Mouse (Mus musculus) forebrain, postnatal 0 days (tissue): ENCODE measurements around the gene Shoc2. TPM values are rescaled to one million over a fixed set of nuclear protein-coding genes. Genes with fewer than 3 reads are reported as not detected.
"Not testable (repeated sequence)": the region's sequence is repeated elsewhere in the genome, so short reads cannot be mapped to it uniquely, and the experiment has no call there.

Experiments used
- ATAC-seq: fragments of 200-750 bp; cut with Nextera tagmentation; 2 replicates; pipeline ENCODE4 v1.8.0; 2017; ENCODE audit warnings: mild to moderate bottlenecking, moderate library complexity
- DNase-seq: peaks from one replicate; pipeline ENCODE4 v3.0.0-alpha.2; 2015
- H3K27ac ChIP-seq: fragments of 300-500 bp; sonication (generic); 2 replicates; pipeline ENCODE4 v1.5.1; 2014; ENCODE audit warnings: low read depth, mild to moderate bottlenecking, antibody characterized with exemption, low read length, moderate library complexity, mixed read lengths
- H3K27me3 ChIP-seq: fragments of 300-500 bp; sonication (generic); 2 replicates; pipeline ENCODE4 v1.6.1; 2014; ENCODE audit warnings: mild to moderate bottlenecking, low read length, mixed read lengths; ENCODE audit not compliant: insufficient read depth
- H3K36me3 ChIP-seq: fragments of 300-500 bp; sonication (generic); 2 replicates; pipeline ENCODE4 v1.6.1; 2014; ENCODE audit warnings: mild to moderate bottlenecking, moderate library complexity; ENCODE audit not compliant: insufficient read depth
- H3K4me1 ChIP-seq: fragments of 300-500 bp; sonication (generic); 2 replicates; pipeline ENCODE4 v1.6.1; 2014; ENCODE audit warnings: antibody characterized with exemption; ENCODE audit not compliant: insufficient read depth
- H3K4me2 ChIP-seq: fragments of 300-500 bp; sonication (generic); 2 replicates; pipeline ENCODE4 v1.6.1; 2014; ENCODE audit warnings: low read depth, mild to moderate bottlenecking, moderate library complexity
- H3K4me3 ChIP-seq: fragments of 300-500 bp; sonication (generic); 2 replicates; pipeline ENCODE4 v1.5.1; 2014; ENCODE audit warnings: low read depth, low read length, mixed read lengths
- H3K9ac ChIP-seq: fragments of 300-500 bp; sonication (generic); 2 replicates; pipeline ENCODE4 v1.6.1; 2014; ENCODE audit warnings: mild to moderate bottlenecking
- H3K9me3 ChIP-seq: fragments of 300-500 bp; sonication (generic); 2 replicates; pipeline ENCODE4 v1.6.1; 2016; ENCODE audit warnings: low read length
- CTCF ChIP-seq: sonication (generic); IDR thresholded peaks from 2 replicates; pipeline ENCODE4 v1.5.1; 2016; ENCODE audit warnings: antibody characterized with exemption, control low read depth, low read depth
- WGBS: fragments of 180-500 bp; shearing (Covaris S2); extraction: QIAGEN DNeasy Blood & Tissue Kit; methylation state at CpG from one replicate; pipeline ENCODE4 v1.1.7; 2014; 5-methylcytosine and 5-hydroxymethylcytosine counted together
- polyA plus RNA-seq: library from polyadenylated mRNA; unstranded; fragments of >200 nt; fragmentation: Nextera tagmentation; extraction: Ambion mirVana; gene quantifications from 2 replicates; pipeline ENCODE4 v1.2.1, GENCODE M21; 2015
- total RNA-seq: library from RNA; depleted of rRNA; stranded (reverse); fragments of >200 nt; gene quantifications from 2 replicates; pipeline ENCODE4 v1.2.3, GENCODE M21; 2014

Shoc2 gene
- total and polyA plus RNA-seq, 2 experiments from 2014 or later, result 49.6 to 83.3 TPM

GRCm38 (mm10) chr19:53914950-53915349 lies 29.2 kb upstream of the Shoc2 start:
- Histone ChIP-seq H3K4me1 (no peaks in the 10 kb centered on the region), H3K27ac (no peak overlapping the region), H3K36me3 (peaks cover 66% of the 10 kb centered on the region), H3K9ac (no peak overlapping the region), H3K9me3 (no peaks in the 10 kb centered on the region), H3K4me2 (no peak overlapping the region), H3K27me3 (no peaks in the 10 kb centered on the region), H3K4me3 (no peak overlapping the region)
- DNase-seq, result no peak
- no peak for TF ChIP-seq CTCF
- 96% methylated on average over 4 of the region's 4 CpGs for WGBS
- ATAC-seq, result no peak

- Histone ChIP-seq H3K4me1 (no peaks in the 10 kb centered on the region), H3K36me3 (peaks cover 58% of the 10 kb centered on the region), H3K4me2 (no peak overlapping the region), H3K27me3 (no peaks in the 10 kb centered on the region), H3K27ac (no peak overlapping the region), H3K9ac (no peak overlapping the region), H3K4me3 (no peak overlapping the region), H3K9me3 (no peaks in the 10 kb centered on the region)
- 88% methylated on average over 10 of the region's 10 CpGs for WGBS
- ATAC-seq (no peak), DNase-seq (no peak)
- TF ChIP-seq CTCF, result no peak
These were observed 24.6 kb upstream of the Shoc2 start for GRCm38 (mm10) chr19:53919541-53919940.

- not testable (repeated sequence) for H3K4me1 ChIP-seq, H3K27me3 ChIP-seq, H3K4me2 ChIP-seq, DNase-seq, ATAC-seq, H3K4me3 ChIP-seq, H3K9me3 ChIP-seq, H3K9ac ChIP-seq, H3K27ac ChIP-seq
- H3K36me3 ChIP-seq, result peaks cover 49% of the 10 kb centered on the region
- 83% methylated on average over 3 of the region's 3 CpGs for WGBS
These were observed 22.1 kb upstream of the Shoc2 start for GRCm38 (mm10) chr19:53921996-53922395.

GRCm38 (mm10) chr19:53925338-53925751 lies 18.8 kb upstream of the Shoc2 start:
- 87% methylated on average over 2 of the region's 2 CpGs for WGBS
- Histone ChIP-seq H3K36me3 (peaks cover 36% of the 10 kb centered on the region), H3K27ac (no peak overlapping the region), H3K27me3 (no peaks in the 10 kb centered on the region), H3K4me3 (no peak overlapping the region), H3K9me3 (no peaks in the 10 kb centered on the region), H3K4me2 (no peak overlapping the region), H3K9ac (no peak overlapping the region), H3K4me1 (no peaks in the 10 kb centered on the region)
- peak; percentile 74 for DNase-seq
- peak; percentile 56; the same call in 1 of the 2 replicates for ATAC-seq
- peak; percentile 56 for TF ChIP-seq CTCF

- 96% methylated on average over 1 of the region's 1 CpGs for WGBS
- Histone ChIP-seq H3K4me2 (no peak overlapping the region), H3K27ac (no peak overlapping the region), H3K4me1 (no peaks in the 10 kb centered on the region), H3K27me3 (no peaks in the 10 kb centered on the region), H3K36me3 (peaks cover 37% of the 10 kb centered on the region), H3K9ac (no peak overlapping the region), H3K4me3 (no peak overlapping the region), H3K9me3 (no peaks in the 10 kb centered on the region)
- ATAC-seq, result no peak
- no peak for TF ChIP-seq CTCF
- DNase-seq, result no peak
These were observed 17.4 kb upstream of the Shoc2 start for GRCm38 (mm10) chr19:53926705-53927104.

GRCm38 (mm10) chr19:53929218-53929617 lies 14.9 kb upstream of the Shoc2 start:
- no peaks in the 10 kb centered on the region for H3K9me3 ChIP-seq
- no peak for ATAC-seq
- WGBS, result 84% methylated on average over 3 of the region's 3 CpGs

GRCm38 (mm10) chr19:53933050-53933449 lies 11.1 kb upstream of the Shoc2 start:
- Histone ChIP-seq H3K27me3 (no peaks in the 10 kb centered on the region), H3K27ac (no peak overlapping the region), H3K9me3 (no peaks in the 10 kb centered on the region), H3K4me1 (no peaks in the 10 kb centered on the region), H3K9ac (no peak overlapping the region), H3K4me2 (no peak overlapping the region), H3K4me3 (no peak overlapping the region), H3K36me3 (peaks cover 50% of the 10 kb centered on the region)
- no peak for DNase-seq
- no peak for TF ChIP-seq CTCF
- ATAC-seq, result no peak

More at GRCm38 (mm10) chr19:53929218-53929617, 14.9 kb upstream of the Shoc2 start:
- no peak overlapping the region for H3K9ac ChIP-seq
- no peaks in the 10 kb centered on the region for H3K27me3 ChIP-seq
- H3K27ac ChIP-seq, result no peak overlapping the region
- TF ChIP-seq CTCF, result no peak
- H3K36me3 ChIP-seq, result peaks cover 50% of the 10 kb centered on the region
- H3K4me1 ChIP-seq, result no peaks in the 10 kb centered on the region
- H3K4me2 ChIP-seq, result no peak overlapping the region
- H3K4me3 ChIP-seq, result no peak overlapping the region
- DNase-seq, result no peak

GRCm38 (mm10) chr19:53934046-53934445 lies 10.1 kb upstream of the Shoc2 start:
- Histone ChIP-seq H3K9me3 (no peaks in the 10 kb centered on the region), H3K9ac (no peak overlapping the region), H3K36me3 (peaks cover 50% of the 10 kb centered on the region), H3K27ac (no peak overlapping the region), H3K4me3 (no peak overlapping the region), H3K4me2 (no peak overlapping the region), H3K27me3 (no peaks in the 10 kb centered on the region), H3K4me1 (no peaks in the 10 kb centered on the region)
- DNase-seq (no peak), ATAC-seq (no peak)
- TF ChIP-seq CTCF, result no peak
